Mouse (Mus musculus): Measurements from ENCODE around the gene Ccl8. TPM values are rescaled to one million over a fixed set of nuclear protein-coding genes. Genes with fewer than 3 reads are reported as not detected.

The Ccl8 gene
- polyA plus RNA-seq, 1 experiment from 2014 or later, result not detected

Other genes with a start within 250 kb of the Ccl8 start
- 0.51 and 0.60 TPM in 2 replicates for gene Asic2, start 146.7 kb upstream of the Ccl8 start, polyA plus RNA-seq (2016; fragmentation: Nextera tagmentation; extraction: Ambion mirVana)
- gene Ccl2, start 79.6 kb upstream of the Ccl8 start, polyA plus RNA-seq (2016; fragmentation: Nextera tagmentation; extraction: Ambion mirVana), result 1.1 and 1.5 TPM in 2 replicates
- not detected in 2 replicates for gene Gm17268, start 76.6 kb upstream of the Ccl8 start, polyA plus RNA-seq (2016; fragmentation: Nextera tagmentation; extraction: Ambion mirVana)
- 0.46 TPM in 1 of 2 replicates, not detected in the other for gene Ccl7, start 69.5 kb upstream of the Ccl8 start, polyA plus RNA-seq (2016; fragmentation: Nextera tagmentation; extraction: Ambion mirVana)
- 0.19 TPM in 1 of 2 replicates, not detected in the other for gene Ccl11, start 57.4 kb upstream of the Ccl8 start, polyA plus RNA-seq (2016; fragmentation: Nextera tagmentation; extraction: Ambion mirVana)
- gene Ccl12, start 13.3 kb upstream of the Ccl8 start, polyA plus RNA-seq (2016; fragmentation: Nextera tagmentation; extraction: Ambion mirVana), result 0.87 and 1.9 TPM in 2 replicates
- gene Ccl1, start 190.5 kb downstream of the Ccl8 start, polyA plus RNA-seq (2016; fragmentation: Nextera tagmentation; extraction: Ambion mirVana), result not detected in 2 replicates

Measured in limb, embryonic 12.5 days (tissue).